Mouse (Mus musculus): ENCODE measurements around the gene Tns4. TPM values are rescaled to one million over a fixed set of nuclear protein-coding genes. Genes with fewer than 3 reads are reported as not detected.

Tns4 gene
- 1 to 10 TPM; 3.4 to 5.7 TPM for total RNA-seq (2023)

GRCm38 (mm10) chr11:99089077-99089601 lies at the start of gene Tns4:
Gene Tns4 (minus strand): TSS chr11:99089306.

GRCm38 (mm10) chr11:99041051-99041729 lies 47.9 kb downstream of the Tns4 start, which contains the start of gene Igfbp4:
Gene Igfbp4 (plus strand): TSS chr11:99041244.

DNA sequence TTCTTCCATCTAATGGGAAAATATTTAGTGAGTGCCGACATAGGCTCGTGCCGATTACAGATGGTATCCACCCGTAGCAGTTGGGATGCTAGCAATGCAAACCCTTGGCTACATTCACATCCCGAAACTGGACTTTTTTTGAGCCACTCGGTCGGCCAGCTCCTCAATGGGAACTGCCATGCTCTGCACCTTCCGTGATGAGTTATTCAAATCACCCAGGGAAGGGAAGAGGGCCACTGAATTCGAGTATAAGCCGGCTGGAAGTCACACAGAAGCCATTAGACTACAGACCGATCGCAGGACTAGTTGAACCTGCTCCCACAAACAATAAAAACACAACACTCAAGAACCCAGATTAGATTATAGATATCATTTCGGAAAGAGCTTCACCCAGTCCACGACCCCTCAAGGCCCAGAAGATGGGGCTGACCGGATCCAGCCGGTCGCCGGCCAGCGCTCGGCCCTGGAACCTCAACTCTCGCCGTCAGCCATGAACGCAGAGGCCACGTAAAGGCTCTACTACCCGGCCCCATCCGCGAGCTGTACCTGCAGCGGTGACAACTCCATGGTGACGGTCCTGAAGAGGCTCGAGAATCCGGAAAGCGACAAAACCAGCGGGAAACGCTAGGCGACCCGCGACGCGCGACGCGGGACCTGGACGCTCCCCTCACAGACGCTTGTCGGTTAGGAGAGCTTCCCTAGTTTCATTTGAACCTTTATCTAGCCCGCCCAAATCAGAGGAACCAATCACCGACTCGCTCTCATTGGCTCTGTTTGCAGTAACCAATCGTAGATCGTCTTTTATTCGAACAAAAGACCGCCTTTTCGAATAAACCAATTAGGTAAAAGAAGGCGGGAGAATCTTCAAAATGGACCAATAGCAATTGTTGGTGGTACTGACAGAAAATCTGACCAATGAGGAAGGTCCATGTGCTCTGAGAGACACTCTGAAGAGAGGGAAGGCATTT lies 65.3 kb downstream of the Tns4 start, which contains the start of gene Top2a:
Top2a (minus strand) TSS at position 690 of the 968 bp plus-strand sequence.

Other genes starting within 250 kb of the Tns4 start
- gene Wipf2, start 225.7 kb downstream of the Tns4 start, total RNA-seq (2023) = 10 to 100 TPM; 31.3 to 34.5 TPM
- 10 to 100 TPM; 20.3 to 28.8 TPM for gene Cdc6, start 181.5 kb downstream of the Tns4 start, total RNA-seq (2023)
- gene Rara, start 161.5 kb downstream of the Tns4 start, total RNA-seq (2023) = 100 to 1,000 TPM; 110 to 130 TPM
- not detected for gene Gjd3, start 106.3 kb downstream of the Tns4 start, total RNA-seq (2023)
- gene Top2a, start 65.1 kb downstream of the Tns4 start, total RNA-seq (2023) = 100 to 1,000 TPM; 235 to 255 TPM
- gene Igfbp4, start 48.1 kb downstream of the Tns4 start, total RNA-seq (2023) = 10 to 100 TPM; 45.3 to 52.7 TPM
- gene Ccr7, start 65.8 kb upstream of the Tns4 start, total RNA-seq (2023) = 1 to 10 TPM in 1 of 2 experiments, under 1 TPM in 1; 0.87 to 2.5 TPM
- gene Smarce1, start 141.7 kb upstream of the Tns4 start, total RNA-seq (2023) = 10 to 100 TPM; 51.9 to 62.5 TPM
- not detected for gene Krt222, start 154.8 kb upstream of the Tns4 start, total RNA-seq (2023)
- gene Krt24, start 196.0 kb upstream of the Tns4 start, total RNA-seq (2023) = not detected
- gene Krt25, start 233.6 kb upstream of the Tns4 start, total RNA-seq (2023) = not detected
- not detected for gene Krt26, start 248.7 kb upstream of the Tns4 start, total RNA-seq (2023)

Measured in neutrophil, adult 59 days (primary cell).